In the genomic region with DNA sequence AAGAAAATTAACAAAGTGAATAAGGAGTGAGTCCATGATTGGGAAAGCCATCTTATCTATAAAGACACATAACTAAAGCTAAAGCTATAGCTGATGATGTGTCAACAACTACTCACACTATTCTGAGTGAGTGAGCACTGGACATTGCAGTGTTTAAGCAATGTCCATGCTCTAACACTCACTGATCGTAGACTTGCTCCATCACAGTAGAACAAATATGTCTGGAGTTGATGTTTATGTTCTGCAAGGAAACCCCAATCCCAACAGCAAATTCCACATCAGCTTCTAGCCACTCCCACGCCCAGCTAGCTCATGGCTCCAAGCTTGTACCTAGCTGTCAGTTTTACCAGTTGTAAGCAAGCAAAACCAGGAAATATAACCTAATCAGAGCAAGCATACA, we compare ENCODE assay signal across 39 mouse cellular contexts. TPM values are rescaled to one million over a fixed set of nuclear protein-coding genes. Genes with fewer than 3 reads are reported as not detected.
"Had no signal": no experiment of that assay in that cellular context is flagged by ENCODE, and none has a peak within 500 bp of the region (broad histone marks: within the 10 kb centered on the region; RNA-seq: fewer than 3 reads in every experiment).

No protein-coding gene starts in this region.

- H3K9ac ChIP-seq: heart, embryonic 13.5 days; heart, embryonic 15.5 days; hindbrain, embryonic 13.5 days; hindbrain, embryonic 15.5 days; limb, embryonic 13.5 days; limb, embryonic 15.5 days had no signal

- H3K9me3 ChIP-seq: heart, embryonic 13.5 days; heart, embryonic 15.5 days; hindbrain, embryonic 13.5 days; hindbrain, embryonic 15.5 days; limb, embryonic 13.5 days; limb, embryonic 15.5 days had no signal

- H3K4me3 ChIP-seq: gastrocnemius, adult 2 months; heart, adult 2 months; heart, embryonic 13.5 days; heart, embryonic 15.5 days; hindbrain, embryonic 13.5 days; hindbrain, embryonic 15.5 days; limb, embryonic 13.5 days; limb, embryonic 15.5 days had no signal

- H3K4me1 ChIP-seq: heart, embryonic 13.5 days; heart, embryonic 15.5 days; hindbrain, embryonic 13.5 days; hindbrain, embryonic 15.5 days; limb, embryonic 13.5 days; limb, embryonic 15.5 days had no signal

- H3K27ac ChIP-seq: gastrocnemius, adult 2 months; heart, adult 2 months; heart, embryonic 13.5 days; heart, embryonic 15.5 days; hindbrain, embryonic 13.5 days; hindbrain, embryonic 15.5 days; hindbrain, postnatal 0 days; limb, embryonic 13.5 days; limb, embryonic 15.5 days had no signal

- H3K36me3 ChIP-seq: heart, embryonic 13.5 days; heart, embryonic 15.5 days; hindbrain, embryonic 13.5 days; hindbrain, embryonic 15.5 days; limb, embryonic 13.5 days; limb, embryonic 15.5 days had no signal

- H3K27me3 ChIP-seq: heart, embryonic 13.5 days; heart, embryonic 15.5 days; hindbrain, embryonic 13.5 days; hindbrain, embryonic 15.5 days; limb, embryonic 15.5 days had no signal

- H3K4me2 ChIP-seq: heart, embryonic 11.5 days; heart, embryonic 13.5 days; heart, embryonic 15.5 days; hindbrain, embryonic 13.5 days; hindbrain, embryonic 15.5 days; limb, embryonic 13.5 days; limb, embryonic 15.5 days had no signal

- ATAC-seq: forebrain, embryonic 16.5 days; hindbrain, postnatal 0 days; intestine, embryonic 16.5 days had no signal

- DNase-seq: gastrocnemius, adult 2 months; gastrocnemius, postnatal 10 days; gastrocnemius, postnatal 25 days; heart, adult 2 months; heart, postnatal 14 days; heart, postnatal 36 days; kidney, adult 2 months; kidney, adult 9 months; kidney, postnatal 14 days; kidney, postnatal 36 days; layer of hippocampus, adult 9-11 months; layer of hippocampus, postnatal 36 days; left cerebral cortex, postnatal 4 days had no signal

RNA-seq across cellular contexts. Expression of gene Capza3, which starts 54.5 kb away (rescaled TPM):
- total RNA-seq: gastrocnemius, adult 2 months; gastrocnemius, postnatal 10 days; gastrocnemius, postnatal 25 days; gastrocnemius, postnatal 4 days; heart, adult 2 months; heart, postnatal 14 days; heart, postnatal 36 days; hematopoietic stem cell, adult 5-6 weeks; hindbrain, postnatal 0 days; layer of hippocampus, adult 18-20 months; layer of hippocampus, adult 8-10 months; layer of hippocampus, postnatal 14 days; layer of hippocampus, postnatal 36 days; left cerebral cortex, adult 18-20 months; left cerebral cortex, adult 8-10 months; left cerebral cortex, postnatal 10 days; left cerebral cortex, postnatal 25 days; left cerebral cortex, postnatal 4 days; liver, adult 2 months had no signal
- polyA plus RNA-seq: forebrain, embryonic 16.5 days; frontal cortex, adult 2 months; heart, adult 2 months; heart, embryonic 11.5 days; heart, embryonic 13.5 days; heart, embryonic 15.5 days; heart, postnatal 0 days; hindbrain, embryonic 11.5 days; hindbrain, embryonic 13.5 days; hindbrain, embryonic 15.5 days; hindbrain, postnatal 0 days; intestine, embryonic 16.5 days; kidney, adult 2 months; kidney, embryonic 16.5 days; large intestine, adult 2 months; limb, embryonic 13.5 days; limb, embryonic 15.5 days; liver, adult 2 months had no signal

RNA-seq across cellular contexts. Expression of gene Plcz1, which starts 54.7 kb away (rescaled TPM):
- total RNA-seq: gastrocnemius, adult 2 months; gastrocnemius, postnatal 10 days; gastrocnemius, postnatal 25 days; gastrocnemius, postnatal 4 days; heart, adult 2 months; heart, postnatal 14 days; heart, postnatal 36 days; hematopoietic stem cell, adult 5-6 weeks; hindbrain, postnatal 0 days; liver, adult 2 months had no signal
- polyA plus RNA-seq: heart, embryonic 13.5 days; heart, embryonic 15.5 days; heart, postnatal 0 days; hindbrain, embryonic 11.5 days; intestine, embryonic 14.5 days; intestine, embryonic 16.5 days; kidney, adult 2 months; large intestine, adult 2 months; limb, embryonic 13.5 days; limb, embryonic 15.5 days; liver, adult 2 months had no signal
